Mouse (Mus musculus) frontal cortex, postnatal 36 days (tissue): ENCODE measurements at regions not wholly inside any gene's neighbourhood (a gene's known extent, or its start where the extent isn't known, plus 50 kb on each side); places are given as distances from the start of the nearest gene placed in this dataset.
A peak's percentile ranks its signal among the peaks of the same experiment; 100 is the strongest.
"Not testable (repeated sequence)": the region's sequence is repeated elsewhere in the genome, so short reads cannot be mapped to it uniquely, and the experiment has no call there.

Experiments used
- DNase-seq, 2 experiments: peaks; one replicate each; pipeline ENCODE4 v3.0.0; 2022; ENCODE audit warnings: low spot score in 2 of 2

GRCm38 (mm10) chr6:3201507-3201906, 197.9 kb downstream of the Samd9l start:
- DNase-seq: not testable (repeated sequence)

- peak in 1 of 2 experiments; percentile 8 for DNase-seq
These were observed 198.3 kb downstream of the Samd9l start for GRCm38 (mm10) chr6:3201107-3201506.

- peak; percentile 11 to 63 for DNase-seq
These were observed 198.8 kb downstream of the Samd9l start for GRCm38 (mm10) chr6:3200586-3200985.

GRCm38 (mm10) chr6:3192424-3192820, 206.9 kb downstream of the Samd9l start:
- not testable (repeated sequence) for DNase-seq

- not testable (repeated sequence) for DNase-seq
These were observed 207.5 kb downstream of the Samd9l start for GRCm38 (mm10) chr6:3191695-3192423.

GRCm38 (mm10) chr6:3183819-3184199, 215.6 kb downstream of the Samd9l start:
- DNase-seq: peak in 1 of 2 experiments; percentile 17

GRCm38 (mm10) chr6:3182889-3183818, 216.2 kb downstream of the Samd9l start:
- no peak for DNase-seq

GRCm38 (mm10) chr6:3182424-3182841, 216.9 kb downstream of the Samd9l start:
- not testable (repeated sequence) for DNase-seq

GRCm38 (mm10) chr6:3179603-3180348, 219.6 kb downstream of the Samd9l start:
- not testable (repeated sequence) for DNase-seq

GRCm38 (mm10) chr6:3169479-3169878, 229.9 kb downstream of the Samd9l start:
- DNase-seq: not testable (repeated sequence)

- not testable (repeated sequence) for DNase-seq
These were observed 233.2 kb downstream of the Samd9l start for GRCm38 (mm10) chr6:3166149-3166548.

GRCm38 (mm10) chr6:3151901-3152300, 247.5 kb downstream of the Samd9l start:
- DNase-seq: not testable (repeated sequence)

- DNase-seq: not testable (repeated sequence)
These were observed 261.5 kb downstream of the Samd9l start for GRCm38 (mm10) chr6:3137823-3138222.

GRCm38 (mm10) chr6:3133763-3134162, 265.6 kb downstream of the Samd9l start:
- not testable (repeated sequence) for DNase-seq

GRCm38 (mm10) chr6:3116296-3116695, 283.1 kb downstream of the Samd9l start:
- not testable (repeated sequence) for DNase-seq
